Mouse (Mus musculus) MEL (cell line): Measurements from ENCODE around the gene Cercam. TPM values are rescaled to one million over a fixed set of nuclear protein-coding genes. Genes with fewer than 3 reads are reported as not detected.

Source experiments
- DNase-seq: peaks from one replicate; pipeline ENCODE4 v3.0.0; 2011; ENCODE audit warnings: low read depth, low spot score
- H3K27ac ChIP-seq: 2 replicates; pipeline ENCODE4 v1.5.1; 2012; ENCODE audit warnings: low read depth, mild to moderate bottlenecking, control low read depth, low read length, moderate library complexity; ENCODE audit not compliant: control insufficient read depth
- H3K27me3 ChIP-seq, 2 experiments: fragments of 150-350 bp in 1 of 2; sonication (generic) in 1 of 2; 2 replicates each; pipeline ENCODE4 v1.6.1; 2012; ENCODE audit warnings: low read length in 2 of 2, mild to moderate bottlenecking in 2 of 2, improper control_type of control experiment in 1 of 2, moderate library complexity in 1 of 2; ENCODE audit not compliant: insufficient read depth in 2 of 2, control insufficient read depth in 1 of 2
- H3K36me3 ChIP-seq, 2 experiments: 2 replicates each; pipeline ENCODE4 v1.6.1; 2012 to 2014; ENCODE audit warnings: low read length in 2 of 2, improper control_type of control experiment in 1 of 2, inconsistent platforms in 1 of 2, mild to moderate bottlenecking in 1 of 2; ENCODE audit not compliant: insufficient read depth in 2 of 2, control insufficient read depth in 1 of 2
- H3K4me1 ChIP-seq, 2 experiments: fragments of 150-350 bp in 1 of 2; sonication (generic) in 1 of 2; 2 replicates each; pipeline ENCODE4 v1.6.1; 2012; ENCODE audit warnings: low read length in 2 of 2, improper control_type of control experiment in 1 of 2, mild to moderate bottlenecking in 1 of 2; ENCODE audit not compliant: insufficient read depth in 2 of 2, control insufficient read depth in 1 of 2
- H3K4me3 ChIP-seq, 2 experiments: fragments of 150-350 bp in 1 of 2; sonication (generic) in 1 of 2; 2 replicates each; pipeline ENCODE4 v1.5.1; 2012; ENCODE audit warnings: low read depth in 2 of 2, low read length in 2 of 2, mild to moderate bottlenecking in 2 of 2, moderate library complexity in 2 of 2, control low read depth in 1 of 2, improper control_type of control experiment in 1 of 2; ENCODE audit not compliant: control insufficient read depth in 1 of 2, insufficient read depth in 1 of 2
- H3K79me2 ChIP-seq: 2 replicates; pipeline ENCODE4 v1.6.1; 2012; ENCODE audit warnings: mild to moderate bottlenecking, low read length, moderate library complexity; ENCODE audit not compliant: control insufficient read depth, poor library complexity, insufficient read depth
- H3K9ac ChIP-seq: 2 replicates; pipeline ENCODE4 v1.6.1; 2012; ENCODE audit warnings: low read depth, mild to moderate bottlenecking, control low read depth, low read length, moderate library complexity; ENCODE audit not compliant: control insufficient read depth, poor library complexity, severe bottlenecking
- H3K9me3 ChIP-seq: fragments of 150-350 bp; sonication (generic); replicated peaks from 2 replicates; pipeline ENCODE4 v1.6.1; 2012; ENCODE audit warnings: mild to moderate bottlenecking, low read length, improper control_type of control experiment, moderate library complexity; ENCODE audit not compliant: insufficient read depth
- CTCF ChIP-seq, 3 experiments: IDR thresholded peaks in 2 of 3; conservative IDR thresholded peaks in 1 of 3; 2 replicates each; pipeline ENCODE4 v1.5.1; 2011 to 2012; ENCODE audit warnings: low read length in 3 of 3, low read depth in 2 of 3, mild to moderate bottlenecking in 2 of 3, improper control_type of control experiment in 1 of 3, inconsistent platforms in 1 of 3, mixed read lengths in 1 of 3, moderate library complexity in 1 of 3; ENCODE audit not compliant: control insufficient read depth in 1 of 3, insufficient read depth in 1 of 3, poor library complexity in 1 of 3, severe bottlenecking in 1 of 3
- E2F4 ChIP-seq: IDR thresholded peaks from 2 replicates; pipeline ENCODE4 v1.6.1; 2011; ENCODE audit warnings: low read depth, low read length, improper control_type of control experiment, borderline replicate concordance
- GATA1 ChIP-seq: IDR thresholded peaks from 2 replicates; pipeline ENCODE4 v1.6.1; 2011; ENCODE audit warnings: low read depth, low read length, improper control_type of control experiment
- HCFC1 ChIP-seq: IDR thresholded peaks from 2 replicates; pipeline ENCODE4 v1.6.1; 2012; ENCODE audit warnings: low read depth, mild to moderate bottlenecking, inconsistent platforms, low read length, improper control_type of control experiment, moderate library complexity
- MAX ChIP-seq: IDR thresholded peaks from 2 replicates; pipeline ENCODE4 v1.6.1; 2011; ENCODE audit warnings: low read length, improper control_type of control experiment
- NELFE ChIP-seq: IDR thresholded peaks from 2 replicates; pipeline ENCODE4 v1.6.1; 2011; ENCODE audit warnings: low read depth, low read length, improper control_type of control experiment
- POLR2AphosphoS2 ChIP-seq: IDR thresholded peaks from 2 replicates; pipeline ENCODE4 v1.6.1; 2011; ENCODE audit warnings: low read length, improper control_type of control experiment
- TBP ChIP-seq: IDR thresholded peaks from 2 replicates; pipeline ENCODE4 v1.8.0; 2011; ENCODE audit warnings: low read depth, low read length, improper control_type of control experiment
- USF1 ChIP-seq: IDR thresholded peaks from 2 replicates; pipeline ENCODE4 v1.6.1; 2014; ENCODE audit warnings: low read depth, mild to moderate bottlenecking, inconsistent platforms, low read length, improper control_type of control experiment, moderate library complexity
- ZC3H11A ChIP-seq: IDR thresholded peaks from 2 replicates; pipeline ENCODE4 v1.6.1; 2012; ENCODE audit warnings: low read depth, mild to moderate bottlenecking, inconsistent platforms, low read length, improper control_type of control experiment
- ZKSCAN1 ChIP-seq: IDR thresholded peaks from 2 replicates; pipeline ENCODE4 v1.6.1; 2012; ENCODE audit warnings: low read depth, mild to moderate bottlenecking, inconsistent platforms, low read length, improper control_type of control experiment, moderate library complexity
- polyA plus RNA-seq, 2 experiments: library from polyadenylated mRNA; stranded (reverse) in 1 of 2; unstranded in 1 of 2; fragments of >175 nt in 1 of 2; fragments of >200 nt in 1 of 2; gene quantifications; 2 replicates each; pipeline versions ENCODE4 v1.2.1 to v1.2.4; 2012; ENCODE audit warnings: low replicate concordance in 2 of 2, low read depth in 1 of 2; ENCODE audit not compliant: insufficient read length in 2 of 2, insufficient read depth in 1 of 2, missing spikeins in 1 of 2
- total RNA-seq: library from RNA; depleted of rRNA; stranded (reverse); fragments of 300-350 nt; gene quantifications from 2 replicates; pipeline ENCODE4 v1.2.3, GENCODE M21; 2012

Gene Cercam
- total and polyA plus RNA-seq, 3 experiments: 8.8 to 23.4 TPM; not detected in 1

DNA sequence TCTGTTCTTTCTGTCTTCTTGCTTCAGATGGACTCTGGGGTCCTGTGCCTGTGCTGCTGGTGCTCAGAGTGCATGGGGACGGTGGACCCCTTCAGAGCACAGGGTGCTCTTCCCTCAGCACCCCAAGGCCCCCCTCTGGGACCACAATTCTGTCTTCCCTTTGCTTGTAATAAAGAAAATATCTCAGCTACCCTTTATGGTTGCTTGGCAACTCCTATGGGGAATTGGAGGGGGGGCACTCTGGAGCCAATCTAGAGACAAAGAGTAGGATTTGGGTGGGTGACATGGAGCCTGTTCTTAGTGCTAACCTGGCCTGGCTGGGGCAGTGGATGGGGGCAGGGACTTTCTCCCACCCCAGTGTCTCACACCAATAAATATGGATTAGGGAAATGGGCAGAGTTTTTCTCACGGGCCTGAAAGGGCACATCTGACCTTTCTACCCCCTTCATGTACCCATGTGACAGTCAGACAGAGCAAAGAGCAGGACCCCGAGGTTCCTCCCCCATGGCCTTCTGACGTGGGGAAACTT, 15.9 kb upstream of the Cercam start:
- DNase-seq: no peak

GRCm38 (mm10) chr2:29853736-29854135, 15.2 kb upstream of the Cercam start:
- H3K4me3 ChIP-seq: no peak overlapping the region
- H3K27me3 ChIP-seq: no peaks in the 10 kb centered on the region
- H3K36me3 ChIP-seq: peaks cover 0 to 3% of the 10 kb centered on the region in 2 experiments; a peak in 2 of 4 replicates
- H3K27ac ChIP-seq: no peak overlapping the region
- H3K79me2 ChIP-seq: no peaks in the 10 kb centered on the region
- no peak overlapping the region for H3K9ac ChIP-seq
- peaks cover 0 to 5% of the 10 kb centered on the region in 2 experiments; a peak in 2 of 4 replicates for H3K4me1 ChIP-seq
- no peak for TF ChIP-seq NELFE
- no peak for TF ChIP-seq E2F4
- no peak for TF ChIP-seq USF1
- no peak for TF ChIP-seq GATA1
- TF ChIP-seq POLR2AphosphoS2: no peak
- TF ChIP-seq MAX: no peak
- H3K9me3 ChIP-seq: no peaks in the 10 kb centered on the region
- no peak for DNase-seq

More for the DNA sequence above, 15.9 kb upstream of the Cercam start:
- Histone ChIP-seq H3K9ac (no peak overlapping the region), H3K4me1 (peaks cover 0 to 5% of the 10 kb centered on the region in 2 experiments; a peak in 2 of 4 replicates), H3K9me3 (no peaks in the 10 kb centered on the region), H3K27me3 (no peaks in the 10 kb centered on the region), H3K4me3 (no peak overlapping the region), H3K79me2 (no peaks in the 10 kb centered on the region), H3K36me3 (peaks cover 0 to 3% of the 10 kb centered on the region in 2 experiments; a peak in 2 of 4 replicates), H3K27ac (no peak overlapping the region)
- TF ChIP-seq TBP (no peak), CTCF (IDR thresholded peaks at IDR 0.05 in 2 of 3, conservative IDR thresholded peaks at IDR 0.05 in 1 of 3; ENCODE audit: control insufficient read depth in 1 of 3, insufficient read depth in 1 of 3, low read depth in 2 of 3, low read length in 3 of 3, poor library complexity in 1 of 3, severe bottlenecking in 1 of 3) (no peak)

GRCm38 (mm10) chr2:29855585-29856210, 13.3 kb upstream of the Cercam start:
- Histone ChIP-seq H3K27ac (no peak overlapping the region), H3K27me3 (no peaks in the 10 kb centered on the region), H3K4me3 (no peak overlapping the region), H3K36me3 (peaks cover 0 to 6% of the 10 kb centered on the region in 2 experiments; a peak in 2 of 4 replicates)
- DNase-seq: no peak
- TF ChIP-seq ZC3H11A: no peak
- TF ChIP-seq GATA1: no peak
- no peak for TF ChIP-seq HCFC1
- no peak for TF ChIP-seq ZKSCAN1
- TF ChIP-seq, all 39 proteins: peak for 0
- Histone ChIP-seq H3K79me2 (no peaks in the 10 kb centered on the region), H3K4me1 (peaks cover 0 to 16% of the 10 kb centered on the region in 2 experiments; a peak in 3 of 4 replicates), H3K9me3 (no peaks in the 10 kb centered on the region), H3K9ac (no peak overlapping the region)
